Mouse (Mus musculus) kidney, adult 2 months (tissue): ENCODE results near the gene Rfx4.

Experiments
- CTCF ChIP-seq: fragments of 200-500 bp; conservative IDR thresholded peaks from 2 replicates; pipeline ENCODE4 v1.5.1; 2011; ENCODE audit warnings: low read depth, mild to moderate bottlenecking, control low read depth, low read length, moderate library complexity, mixed read lengths; ENCODE audit not compliant: insufficient read depth, insufficient read length
- POLR2A ChIP-seq: fragments of 200-500 bp; IDR thresholded peaks from one replicate; pipeline ENCODE4 v1.6.1; 2011; ENCODE audit warnings: low read depth, low read length, control low read depth

- TF ChIP-seq POLR2A (no peak), CTCF (no peak)
Measured at GRCm38 (mm10) chr10:84886221-84886627, 130.4 kb downstream of the Rfx4 start.
